Mouse (Mus musculus): Measurements from ENCODE around the gene Eif3l.

DNA sequence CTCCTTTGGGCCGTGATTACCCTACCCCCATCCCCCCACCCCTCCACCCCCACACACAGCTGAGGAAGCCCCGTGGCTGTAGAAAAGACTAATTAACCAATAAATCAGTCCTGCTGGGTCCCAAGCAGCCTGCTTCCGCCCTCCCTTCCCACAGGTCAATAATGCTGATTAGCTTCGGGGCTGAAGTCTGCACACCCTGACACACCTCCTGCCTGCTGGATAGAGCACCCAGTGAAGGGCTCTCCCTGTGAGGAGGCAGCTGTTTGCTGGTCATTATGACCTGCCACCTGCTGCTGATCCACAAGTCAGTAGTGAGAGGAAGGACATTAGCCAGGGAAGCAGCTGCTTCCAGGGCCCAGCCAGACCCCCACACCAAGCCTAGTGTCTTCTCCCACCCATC, 30.1 kb upstream of the Eif3l start:
- TF ChIP-seq GATA1 (IDR thresholded peaks at IDR 0.05; ENCODE audit: borderline replicate concordance, low read length) (no peak), FLI1 (IDR thresholded peaks at IDR 0.05; ENCODE audit: low read length) (no peak)

Data from megakaryocyte, embryonic 14.5 days (primary cell).